Mouse (Mus musculus): ENCODE results near the gene Gm17662. TPM values are rescaled to one million over a fixed set of nuclear protein-coding genes. Genes with fewer than 3 reads are reported as not detected.
A peak's percentile ranks its signal among the peaks of the same experiment; 100 is the strongest.

Gm17662 gene
- not detected for total RNA-seq (2022)

GRCm38 (mm10) chr4:104857029-104857428 lies at the start of gene Gm17662:
Gene Gm17662, plus strand, starts transcription at chr4:104857329.
- DNase-seq (ENCODE audit: low spot score in 2 of 2): no peak

DNA sequence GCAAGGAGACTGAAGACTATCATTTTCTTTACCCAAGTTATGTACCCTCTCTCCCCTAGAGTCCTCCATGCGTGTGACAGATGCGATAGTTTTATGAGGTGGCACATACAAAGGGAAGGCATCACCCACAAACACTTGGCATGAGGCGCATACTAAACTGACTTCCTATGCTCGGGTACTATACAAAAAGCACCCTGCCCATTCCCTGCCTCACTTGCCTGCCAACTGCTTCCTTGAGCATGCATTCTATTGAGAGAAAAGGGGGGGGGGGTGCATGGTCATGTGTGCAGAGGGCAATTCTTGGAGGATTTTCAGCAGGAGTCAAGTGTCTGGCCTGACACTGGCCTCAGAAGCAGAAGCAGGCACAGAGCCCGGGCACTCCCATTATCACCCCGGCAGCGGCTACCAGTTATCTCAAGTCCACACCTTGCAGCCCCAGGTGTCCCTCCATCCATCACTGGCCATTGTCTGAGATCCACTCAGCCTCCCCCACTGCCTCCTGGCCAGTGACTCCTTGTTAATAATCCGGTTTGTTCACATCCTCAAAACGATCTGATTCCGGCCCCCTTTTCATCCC lies 46.3 kb upstream of the Gm17662 start:
- no peak for DNase-seq (ENCODE audit: low spot score in 2 of 2)

DNA sequence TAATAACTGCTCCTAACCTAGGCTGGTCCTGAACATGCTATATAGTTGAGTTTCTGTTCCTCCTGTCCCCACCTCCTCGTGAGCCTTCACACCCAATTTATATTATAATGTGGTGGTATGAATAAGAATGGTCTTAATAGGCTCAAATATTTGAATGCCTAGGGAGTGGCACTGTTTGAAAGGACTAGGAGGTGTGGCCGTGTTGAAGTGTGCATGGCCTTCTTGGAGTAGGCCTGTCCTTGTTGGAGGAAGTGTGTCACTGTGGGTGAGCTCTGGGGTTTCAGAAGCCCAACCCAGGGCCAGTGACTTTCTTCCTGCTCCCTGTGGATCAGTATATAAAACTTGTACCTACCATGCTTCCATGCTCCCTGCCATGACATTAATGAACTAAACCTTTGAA lies 43.5 kb upstream of the Gm17662 start:
- DNase-seq (ENCODE audit: low spot score in 2 of 2): no peak

GRCm38 (mm10) chr4:104816519-104817232 lies 40.5 kb upstream of the Gm17662 start:
- DNase-seq (ENCODE audit: low spot score in 2 of 2): no peak

DNA sequence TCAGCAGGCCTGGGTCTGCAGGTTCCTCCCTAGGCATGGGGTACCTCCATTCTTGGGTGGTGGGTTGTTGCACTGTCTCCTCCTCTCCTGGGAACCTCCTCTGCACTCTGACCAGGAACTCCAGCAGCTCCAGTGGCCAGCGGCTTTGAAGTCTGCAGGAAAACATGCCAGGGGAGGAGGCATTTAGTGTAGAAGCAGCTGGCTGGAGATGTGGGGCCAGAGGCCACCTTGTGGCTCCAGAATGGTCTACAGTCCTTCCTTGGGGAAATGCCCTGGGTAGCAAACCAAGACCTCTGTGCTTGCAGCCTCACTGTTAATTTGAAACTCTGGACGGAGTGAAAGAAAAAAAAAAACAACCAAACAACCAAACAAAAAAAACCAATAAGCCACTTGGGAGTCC lies 39.6 kb upstream of the Gm17662 start:
- DNase-seq (ENCODE audit: low spot score in 2 of 2): no peak

DNA sequence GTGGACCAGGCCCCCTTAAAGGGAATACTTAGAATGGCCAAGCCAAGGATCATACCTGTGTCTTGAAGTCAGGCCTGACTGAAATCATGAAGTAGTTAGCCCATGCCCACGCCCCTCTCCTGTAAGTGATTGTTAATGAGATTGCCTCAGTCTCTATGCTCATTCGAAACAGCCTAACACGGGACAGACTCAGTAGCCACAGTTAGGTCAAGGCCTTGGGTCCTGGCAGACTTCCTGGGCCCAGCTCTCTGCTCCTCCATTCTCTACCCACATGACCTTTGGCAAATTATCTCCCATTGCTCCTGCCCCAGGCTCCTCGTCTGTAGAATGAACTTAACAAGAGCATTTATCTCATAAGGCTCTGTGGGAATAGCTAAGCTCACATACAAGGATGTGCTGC lies 38.1 kb upstream of the Gm17662 start:
- no peak for DNase-seq (ENCODE audit: low spot score in 2 of 2)

- no peak for DNase-seq (ENCODE audit: low spot score in 2 of 2)
These were observed 37.2 kb upstream of the Gm17662 start for GRCm38 (mm10) chr4:104819891-104820290.

- no peak for DNase-seq (ENCODE audit: low spot score in 2 of 2)
These were observed 33.5 kb upstream of the Gm17662 start for GRCm38 (mm10) chr4:104823597-104824101.

- DNase-seq (ENCODE audit: low spot score in 2 of 2): no peak
These were observed 32.6 kb upstream of the Gm17662 start for GRCm38 (mm10) chr4:104824381-104825077.

GRCm38 (mm10) chr4:104828939-104829338 lies 28.2 kb upstream of the Gm17662 start:
- peak in 1 of 2 experiments; percentile 18 for DNase-seq (ENCODE audit: low spot score in 2 of 2)

DNA sequence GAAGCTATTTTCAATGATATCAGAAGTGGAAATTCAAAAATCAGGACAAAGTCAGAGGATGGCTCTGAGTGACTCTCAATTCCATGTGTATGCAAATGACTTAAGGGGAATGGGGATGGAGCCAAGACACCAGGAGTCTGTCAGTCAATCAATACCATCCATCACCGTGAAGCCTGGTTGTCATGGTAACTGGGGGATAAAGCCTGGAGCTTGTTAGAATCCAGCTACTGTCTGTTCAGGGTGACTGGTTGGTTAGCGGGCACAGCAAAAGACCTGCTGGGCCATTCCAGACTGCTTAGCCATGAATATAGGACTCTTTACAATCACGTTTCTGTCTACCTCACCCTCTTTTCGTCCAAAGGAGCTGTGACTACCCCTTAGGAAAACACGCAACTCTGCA lies 22.0 kb upstream of the Gm17662 start:
- peak in 1 of 2 experiments; percentile 9 for DNase-seq (ENCODE audit: low spot score in 2 of 2)

DNA sequence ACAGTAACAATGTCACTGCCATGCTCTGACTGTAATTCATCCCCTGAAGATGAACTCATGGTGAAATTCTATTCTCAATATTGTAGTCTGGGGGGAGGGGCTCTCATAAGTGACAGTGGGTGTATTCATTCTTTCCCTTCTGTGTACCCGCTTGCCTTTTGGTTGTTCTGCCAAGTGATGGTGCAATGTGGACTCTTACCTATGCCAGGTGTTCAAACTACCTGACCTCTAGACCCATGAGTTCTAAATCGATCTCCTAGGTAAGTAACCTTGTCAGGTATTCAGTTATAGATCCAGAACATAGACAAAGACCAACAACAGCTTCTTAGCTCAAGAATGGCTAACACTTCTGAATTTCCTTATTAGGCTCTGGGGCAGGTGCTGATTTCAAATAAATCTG lies 18.8 kb upstream of the Gm17662 start:
- DNase-seq (ENCODE audit: low spot score in 2 of 2): no peak

- no peak for DNase-seq (ENCODE audit: low spot score in 2 of 2)
These were observed 14.9 kb upstream of the Gm17662 start for GRCm38 (mm10) chr4:104842204-104842603.

DNA sequence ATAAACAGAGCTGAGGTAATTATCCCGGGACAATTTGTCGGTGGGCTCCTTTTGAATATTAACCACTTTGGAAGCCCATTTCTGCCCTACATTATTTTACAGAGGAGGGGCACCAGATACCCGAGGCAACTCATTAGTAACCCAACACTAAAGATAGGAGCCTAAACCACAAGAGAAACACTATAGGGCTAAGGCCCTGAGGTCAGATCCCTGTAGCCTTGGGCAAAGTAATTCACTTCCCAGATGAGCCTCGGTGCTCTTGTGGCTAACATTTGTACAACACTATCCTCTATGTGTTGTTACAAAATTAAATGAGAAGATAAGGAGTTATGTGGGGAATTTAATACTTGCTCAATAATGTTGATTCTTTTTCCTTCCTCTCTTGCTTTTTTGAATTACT lies 13.6 kb upstream of the Gm17662 start:
- DNase-seq (ENCODE audit: low spot score in 2 of 2): no peak

DNA sequence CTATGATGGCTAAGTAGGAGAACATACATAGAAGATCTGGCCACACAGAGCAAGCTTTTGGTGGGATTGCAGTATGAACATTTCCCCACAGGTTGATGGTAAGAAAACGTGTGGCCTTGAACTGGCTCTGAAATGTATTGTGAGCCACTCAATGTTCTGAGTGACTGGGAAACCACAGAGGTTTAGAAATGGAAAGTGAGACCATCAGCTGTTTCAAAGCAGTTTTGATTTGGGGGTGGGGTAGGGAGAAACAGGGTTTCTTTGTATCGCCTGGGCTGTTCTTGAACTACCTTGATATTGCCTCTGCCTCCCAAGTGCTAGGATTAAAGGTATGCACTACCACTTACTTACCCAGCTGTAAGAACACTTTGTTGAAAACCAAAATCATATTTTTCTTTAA lies 1.9 kb upstream of the Gm17662 start:
- DNase-seq (ENCODE audit: low spot score in 2 of 2): no peak

DNA sequence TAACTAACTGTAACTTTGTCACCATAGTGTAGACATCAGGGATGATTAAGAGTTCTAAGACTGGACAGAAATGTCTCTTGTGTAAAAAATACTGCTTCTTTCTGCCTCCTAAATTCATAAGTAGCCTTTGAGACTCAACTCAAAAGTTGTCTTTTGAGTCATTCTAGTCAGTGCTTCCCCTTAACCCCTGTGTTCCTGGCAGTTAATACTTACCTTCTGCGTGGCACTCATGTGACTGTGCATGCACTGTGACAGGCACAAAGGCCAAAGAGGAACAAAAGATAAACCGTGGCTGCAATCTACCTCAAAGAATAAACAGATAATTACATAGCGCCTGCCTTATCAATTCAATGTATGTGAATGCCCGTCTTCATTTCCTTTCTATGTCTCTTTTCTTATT lies 694 bp downstream of the Gm17662 start:
- DNase-seq (ENCODE audit: low spot score in 2 of 2): no peak

- DNase-seq (ENCODE audit: low spot score in 2 of 2): no peak
These were observed 4.1 kb downstream of the Gm17662 start for GRCm38 (mm10) chr4:104861241-104861640.

- no peak for DNase-seq (ENCODE audit: low spot score in 2 of 2)
These were observed 7.3 kb downstream of the Gm17662 start for GRCm38 (mm10) chr4:104864397-104864796.

DNA sequence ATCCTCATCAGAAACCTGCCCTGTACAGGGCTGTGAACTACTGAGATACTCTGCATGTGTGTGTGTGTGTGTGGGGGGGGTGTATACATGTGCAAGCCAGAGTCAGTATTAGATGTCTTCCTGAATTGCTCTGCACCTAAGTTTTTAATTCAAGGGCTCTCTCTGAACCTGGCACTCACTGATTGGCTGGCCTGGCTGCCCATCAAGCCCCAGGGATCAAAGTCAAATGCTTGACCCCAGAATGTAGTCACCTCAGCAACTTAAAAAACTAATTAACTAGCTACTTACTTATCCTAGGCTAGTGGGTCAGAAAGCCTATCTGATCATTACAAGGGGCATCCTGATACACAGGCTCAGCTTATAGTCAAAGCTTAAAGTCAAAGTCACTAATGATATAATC lies 12.5 kb downstream of the Gm17662 start:
- no peak for DNase-seq (ENCODE audit: low spot score in 2 of 2)

- no peak for DNase-seq (ENCODE audit: low spot score in 2 of 2)
These were observed 13.1 kb downstream of the Gm17662 start for GRCm38 (mm10) chr4:104870196-104870595.

- no peak for DNase-seq (ENCODE audit: low spot score in 2 of 2)
These were observed 18.7 kb downstream of the Gm17662 start for GRCm38 (mm10) chr4:104875832-104876231.

- no peak for DNase-seq (ENCODE audit: low spot score in 2 of 2)
These were observed 19.2 kb downstream of the Gm17662 start, which contains the start of gene C8a for GRCm38 (mm10) chr4:104876323-104876722. Gene C8a, minus strand, starts transcription at chr4:104876398.
